Comparison of ENCODE assay signal across 8 mouse cellular contexts in the genomic region with DNA sequence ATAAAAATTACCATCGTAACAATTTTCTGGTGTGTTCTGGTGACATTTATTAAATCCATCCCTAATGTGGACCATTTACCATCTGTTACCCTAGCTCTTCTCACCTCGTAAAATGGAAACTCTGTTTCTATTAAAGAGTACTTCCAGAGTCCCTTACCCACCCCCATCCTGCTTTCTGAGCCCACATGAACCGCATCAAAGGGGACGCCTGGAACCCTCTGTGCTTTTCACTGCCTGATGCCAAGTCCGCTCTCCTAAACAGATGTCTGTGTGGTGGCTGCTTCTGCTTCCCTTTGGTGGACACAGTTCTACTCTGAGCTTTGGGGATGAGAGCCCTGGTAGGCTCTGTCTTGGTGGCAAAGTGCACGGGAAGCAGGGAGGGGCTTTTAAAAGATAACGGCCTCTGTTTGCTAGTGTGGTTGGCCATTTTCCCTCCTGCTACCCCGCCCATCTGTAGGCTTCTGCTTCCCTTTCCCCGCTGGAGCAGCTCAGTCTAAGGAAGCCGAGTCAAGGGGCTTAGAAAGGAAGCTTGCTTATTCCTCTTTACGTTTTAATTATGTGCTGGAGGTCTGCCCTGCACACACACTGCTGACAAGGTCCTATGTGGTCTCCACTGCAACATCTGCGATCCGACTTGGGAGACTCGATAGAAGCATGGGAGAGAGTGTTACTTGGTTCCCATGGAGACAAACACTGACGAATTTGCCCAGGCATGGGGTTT. TPM values are rescaled to one million over a fixed set of nuclear protein-coding genes. Genes with fewer than 3 reads are reported as not detected.
A peak's percentile ranks its signal among the peaks of the same experiment; 100 is the strongest.
DNase-seq lines count a peak whose midpoint lies in the region; ATAC-seq and TF ChIP-seq lines count a peak whose summit lies in the region.

No protein-coding gene starts in this region.

- H3K4me2 ChIP-seq in lung, postnatal 0 days (replicated peaks; ENCODE audit: low read depth, low read length), result no peak overlapping the region
- H3K4me2 ChIP-seq in intestine, embryonic 15.5 days (replicated peaks), result 0 out of 2 replicates have a peak overlapping the region, but pooled peaks have one; percentile 17
- no peak overlapping the region for H3K4me2 ChIP-seq in midbrain, postnatal 0 days (ENCODE audit: low read depth, low read length, poor library complexity, severe bottlenecking)

- H3K36me3 ChIP-seq in lung, postnatal 0 days (ENCODE audit: insufficient read depth, low read length), result no peaks in the 10 kb centered on the region
- H3K36me3 ChIP-seq in intestine, embryonic 15.5 days, result peaks cover 3% of the 10 kb centered on the region; the same call in 1 of the 2 replicates
- H3K36me3 ChIP-seq in midbrain, postnatal 0 days (ENCODE audit: insufficient read depth, low read length), result no peaks in the 10 kb centered on the region; the same call in none of the 2 replicates

- ATAC-seq in CD4-positive, CD25-positive, alpha-beta regulatory T cell, adult 4 months, result no peak
- peak; percentile 32 for ATAC-seq in lung, postnatal 0 days
- ATAC-seq in intestine, embryonic 15.5 days, result peak; percentile 31; the same call in 1 of the 2 replicates
- no peak for ATAC-seq in midbrain, postnatal 0 days (ENCODE audit: low FRiP score)

- WGBS in lung, postnatal 0 days, result 34% methylated on average over 15 of the region's 15 CpGs
- 28% methylated on average over 15 of the region's 15 CpGs for WGBS in intestine, embryonic 15.5 days
- 32% methylated on average over 15 of the region's 15 CpGs for WGBS in midbrain, postnatal 0 days

- peak; percentile 19 for DNase-seq in CD4-positive, CD25-positive, alpha-beta regulatory T cell, adult 2 months (ENCODE audit: low read depth, low spot score)
- DNase-seq in lung, postnatal 0 days (ENCODE audit: low spot score), result peak; percentile 52
- DNase-seq in lung, adult 18-20 months, result no peak
- DNase-seq in midbrain, postnatal 0 days (ENCODE audit: low spot score), result peak; percentile 52
- no peak for DNase-seq in ovary, adult 18-20 months (ENCODE audit: low spot score)
- no peak for DNase-seq in retina, embryonic 14.5 days (ENCODE audit: low spot score)

- TF ChIP-seq CTCF in lung, postnatal 0 days (IDR thresholded peaks at IDR 0.05), result no peak
- no peak for TF ChIP-seq CTCF in midbrain, postnatal 0 days (IDR thresholded peaks at IDR 0.05)

- H3K9me3 ChIP-seq in lung, postnatal 0 days (ENCODE audit: low read length), result no peaks in the 10 kb centered on the region
- no peaks in the 10 kb centered on the region for H3K9me3 ChIP-seq in intestine, embryonic 15.5 days
- H3K9me3 ChIP-seq in midbrain, postnatal 0 days (ENCODE audit: low read length), result no peaks in the 10 kb centered on the region

- H3K27ac ChIP-seq in lung, postnatal 0 days (ENCODE audit: low read length), result no peak overlapping the region
- no peak overlapping the region for H3K27ac ChIP-seq in intestine, embryonic 15.5 days
- no peak overlapping the region; the same call in 1 of the 2 replicates for H3K27ac ChIP-seq in midbrain, postnatal 0 days (ENCODE audit: low read depth, low read length)

- no peak overlapping the region for H3K4me3 ChIP-seq in lung, postnatal 0 days (ENCODE audit: low read depth, low read length)
- no peak overlapping the region for H3K4me3 ChIP-seq in intestine, embryonic 15.5 days (replicated peaks)
- H3K4me3 ChIP-seq in midbrain, postnatal 0 days (ENCODE audit: low read depth, low read length), result no peak overlapping the region

- no peak for TF ChIP-seq EP300 in lung, postnatal 0 days (IDR thresholded peaks at IDR 0.05)

- no peaks in the 10 kb centered on the region for H3K4me1 ChIP-seq in lung, postnatal 0 days (ENCODE audit: insufficient read depth, low read depth, low read length)
- peaks cover 6% of the 10 kb centered on the region for H3K4me1 ChIP-seq in intestine, embryonic 15.5 days (replicated peaks)
- peaks cover 4% of the 10 kb centered on the region; the same call in 1 of the 2 replicates for H3K4me1 ChIP-seq in midbrain, postnatal 0 days (ENCODE audit: insufficient read depth, low read length)

- no peaks in the 10 kb centered on the region for H3K27me3 ChIP-seq in lung, postnatal 0 days (replicated peaks; ENCODE audit: insufficient read depth, low read length)
- H3K27me3 ChIP-seq in intestine, embryonic 15.5 days (replicated peaks), result no peaks in the 10 kb centered on the region
- no peaks in the 10 kb centered on the region for H3K27me3 ChIP-seq in midbrain, postnatal 0 days (ENCODE audit: insufficient read depth, low read length)

- no peak overlapping the region for H3K9ac ChIP-seq in lung, postnatal 0 days (replicated peaks; ENCODE audit: low read depth)
- 0 out of 2 replicates have a peak overlapping the region, but pooled peaks have one; percentile 5 for H3K9ac ChIP-seq in intestine, embryonic 15.5 days
- no peak overlapping the region for H3K9ac ChIP-seq in midbrain, postnatal 0 days (replicated peaks; ENCODE audit: low read length, poor library complexity, severe bottlenecking)

RNA-seq across cellular contexts. Expression of gene P4ha2, which starts 26.9 kb away (rescaled TPM):
- polyA plus RNA-seq in CD4-positive, CD25-positive, alpha-beta regulatory T cell, adult 4 months (2017; shearing (Covaris generic)), result not detected
- 21.4 and 26.5 TPM in 2 replicates for polyA plus RNA-seq in lung, postnatal 0 days (2015; fragmentation: Nextera tagmentation; extraction: Ambion mirVana)
- 41.8 and 44.8 TPM in 2 replicates for polyA plus RNA-seq in intestine, embryonic 15.5 days (2015; fragmentation: Nextera tagmentation; extraction: Ambion mirVana)
- 8.9 and 16.4 TPM in 2 replicates for total RNA-seq in midbrain, postnatal 0 days (2014; rRNA removed)
- polyA plus RNA-seq in midbrain, postnatal 0 days (2015; fragmentation: Nextera tagmentation; extraction: Ambion mirVana), result 8.6 and 8.7 TPM in 2 replicates

RNA-seq across cellular contexts. Expression of gene Pdlim4, which starts 58.0 kb away (rescaled TPM):
- polyA plus RNA-seq in CD4-positive, CD25-positive, alpha-beta regulatory T cell, adult 4 months (2017; shearing (Covaris generic)), result 1 to 10 TPM in 1 of 2 experiments, under 1 TPM in 1; 0.91 to 1.3 TPM
- 7.3 and 8.6 TPM in 2 replicates for polyA plus RNA-seq in lung, postnatal 0 days (2015; fragmentation: Nextera tagmentation; extraction: Ambion mirVana)
- polyA plus RNA-seq in intestine, embryonic 15.5 days (2015; fragmentation: Nextera tagmentation; extraction: Ambion mirVana), result 35.9 and 42.1 TPM in 2 replicates
- 19.5 and 31.7 TPM in 2 replicates for total RNA-seq in midbrain, postnatal 0 days (2014; rRNA removed)
- 32.8 and 35.1 TPM in 2 replicates for polyA plus RNA-seq in midbrain, postnatal 0 days (2015; fragmentation: Nextera tagmentation; extraction: Ambion mirVana)

Comparison
In these comparisons a context has a peak if more than half of its experiments do, and no peak if none do; other contexts are left out.
1. DNase-seq: peak in CD4-positive, CD25-positive, alpha-beta regulatory T cell, adult 2 months (single experiment), lung, postnatal 0 days (single experiment) and midbrain, postnatal 0 days (single experiment); none in lung, adult 18-20 months (0 of 2), ovary, adult 18-20 months (single experiment) and retina, embryonic 14.5 days (single experiment).
2. ATAC-seq: peak in lung, postnatal 0 days (single experiment) and intestine, embryonic 15.5 days (single experiment); none in CD4-positive, CD25-positive, alpha-beta regulatory T cell, adult 4 months (single experiment) and midbrain, postnatal 0 days (single experiment).